Mouse (Mus musculus): ENCODE results near the gene 4430402I18Rik. TPM values are rescaled to one million over a fixed set of nuclear protein-coding genes. Genes with fewer than 3 reads are reported as not detected.

4430402I18Rik gene
- polyA plus RNA-seq, 1 experiment from 2014 or later: 1.2 TPM

- no peak overlapping the region for H3K4me3 ChIP-seq (ENCODE audit: low read length)
- no peak for ATAC-seq
- 73% methylated on average over 6 of the region's 6 CpGs for WGBS
Measured at GRCm38 (mm10) chr19:28864981-28865380, 102.6 kb downstream of the 4430402I18Rik start.

GRCm38 (mm10) chr19:28863626-28864025 is 104.0 kb downstream of the 4430402I18Rik start:
- H3K27ac ChIP-seq (ENCODE audit: low read length): no peak overlapping the region
- no peaks in the 10 kb centered on the region for H3K9me3 ChIP-seq (ENCODE audit: control insufficient read depth, low read length)
- 58% methylated on average over 10 of the region's 10 CpGs for WGBS
- no peak overlapping the region for H3K4me2 ChIP-seq (ENCODE audit: low read depth, low read length)
- no peaks in the 10 kb centered on the region for H3K27me3 ChIP-seq (replicated peaks; ENCODE audit: control insufficient read depth, insufficient read depth, low read length)
- H3K4me3 ChIP-seq (ENCODE audit: low read length): no peak overlapping the region
- H3K4me1 ChIP-seq (ENCODE audit: control insufficient read depth, insufficient read depth, low read length): no peaks in the 10 kb centered on the region
- ATAC-seq: no peak
- no peak overlapping the region for H3K9ac ChIP-seq (ENCODE audit: low read depth, low read length)
- no peaks in the 10 kb centered on the region for H3K36me3 ChIP-seq (ENCODE audit: control insufficient read depth, insufficient read depth, low read length)

More at GRCm38 (mm10) chr19:28864981-28865380, 102.6 kb downstream of the 4430402I18Rik start:
- Histone ChIP-seq H3K36me3 (ENCODE audit: control insufficient read depth, insufficient read depth, low read length) (no peaks in the 10 kb centered on the region), H3K4me2 (ENCODE audit: low read depth, low read length) (no peak overlapping the region), H3K4me1 (ENCODE audit: control insufficient read depth, insufficient read depth, low read length) (no peaks in the 10 kb centered on the region), H3K27ac (ENCODE audit: low read length) (no peak overlapping the region), H3K27me3 (replicated peaks; ENCODE audit: control insufficient read depth, insufficient read depth, low read length) (no peaks in the 10 kb centered on the region), H3K9me3 (ENCODE audit: control insufficient read depth, low read length) (no peaks in the 10 kb centered on the region), H3K9ac (ENCODE audit: low read depth, low read length) (no peak overlapping the region)

- Histone ChIP-seq H3K36me3 (ENCODE audit: control insufficient read depth, insufficient read depth, low read length) (no peaks in the 10 kb centered on the region), H3K27ac (ENCODE audit: low read length) (no peak overlapping the region), H3K9ac (ENCODE audit: low read depth, low read length) (no peak overlapping the region), H3K4me2 (ENCODE audit: low read depth, low read length) (no peak overlapping the region), H3K4me3 (ENCODE audit: low read length) (no peak overlapping the region), H3K9me3 (ENCODE audit: control insufficient read depth, low read length) (no peaks in the 10 kb centered on the region), H3K27me3 (replicated peaks; ENCODE audit: control insufficient read depth, insufficient read depth, low read length) (no peaks in the 10 kb centered on the region), H3K4me1 (ENCODE audit: control insufficient read depth, insufficient read depth, low read length) (no peaks in the 10 kb centered on the region)
- 82% methylated on average over 2 of the region's 2 CpGs for WGBS
- no peak for ATAC-seq
Measured at GRCm38 (mm10) chr19:28860246-28860645, 107.4 kb downstream of the 4430402I18Rik start.

GRCm38 (mm10) chr19:28854831-28855230 is 112.8 kb downstream of the 4430402I18Rik start:
- H3K9ac ChIP-seq (ENCODE audit: low read depth, low read length): no peak overlapping the region
- no peak for ATAC-seq

GRCm38 (mm10) chr19:28852001-28852400 is 115.6 kb downstream of the 4430402I18Rik start:
- WGBS: 89% methylated on average over 3 of the region's 3 CpGs
- Histone ChIP-seq H3K4me1 (ENCODE audit: control insufficient read depth, insufficient read depth, low read length) (no peaks in the 10 kb centered on the region), H3K4me3 (ENCODE audit: low read length) (no peak overlapping the region), H3K27ac (ENCODE audit: low read length) (no peak overlapping the region), H3K4me2 (ENCODE audit: low read depth, low read length) (no peak overlapping the region), H3K9me3 (ENCODE audit: control insufficient read depth, low read length) (no peaks in the 10 kb centered on the region), H3K9ac (ENCODE audit: low read depth, low read length) (no peak overlapping the region), H3K36me3 (ENCODE audit: control insufficient read depth, insufficient read depth, low read length) (no peaks in the 10 kb centered on the region), H3K27me3 (replicated peaks; ENCODE audit: control insufficient read depth, insufficient read depth, low read length) (no peaks in the 10 kb centered on the region)
- no peak for ATAC-seq

More at GRCm38 (mm10) chr19:28854831-28855230, 112.8 kb downstream of the 4430402I18Rik start:
- H3K4me3 ChIP-seq (ENCODE audit: low read length): no peak overlapping the region
- 80% methylated on average over 1 of the region's 1 CpGs for WGBS
- no peaks in the 10 kb centered on the region for H3K9me3 ChIP-seq (ENCODE audit: control insufficient read depth, low read length)
- no peaks in the 10 kb centered on the region for H3K36me3 ChIP-seq (ENCODE audit: control insufficient read depth, insufficient read depth, low read length)
- H3K4me2 ChIP-seq (ENCODE audit: low read depth, low read length): no peak overlapping the region
- no peaks in the 10 kb centered on the region for H3K4me1 ChIP-seq (ENCODE audit: control insufficient read depth, insufficient read depth, low read length)
- no peaks in the 10 kb centered on the region for H3K27me3 ChIP-seq (replicated peaks; ENCODE audit: control insufficient read depth, insufficient read depth, low read length)
- H3K27ac ChIP-seq (ENCODE audit: low read length): no peak overlapping the region

GRCm38 (mm10) chr19:28850510-28850909 is 117.1 kb downstream of the 4430402I18Rik start:
- Histone ChIP-seq H3K9me3 (ENCODE audit: control insufficient read depth, low read length) (no peaks in the 10 kb centered on the region), H3K27me3 (replicated peaks; ENCODE audit: control insufficient read depth, insufficient read depth, low read length) (no peaks in the 10 kb centered on the region), H3K4me3 (ENCODE audit: low read length) (no peak overlapping the region), H3K4me2 (ENCODE audit: low read depth, low read length) (no peak overlapping the region), H3K4me1 (ENCODE audit: control insufficient read depth, insufficient read depth, low read length) (no peaks in the 10 kb centered on the region), H3K9ac (ENCODE audit: low read depth, low read length) (no peak overlapping the region), H3K36me3 (ENCODE audit: control insufficient read depth, insufficient read depth, low read length) (no peaks in the 10 kb centered on the region), H3K27ac (ENCODE audit: low read length) (no peak overlapping the region)
- no peak for ATAC-seq
- WGBS: 77% methylated on average over 3 of the region's 3 CpGs

- WGBS: 52% methylated on average over 8 of the region's 8 CpGs
- ATAC-seq: no peak
Measured at GRCm38 (mm10) chr19:28844946-28845710, 122.5 kb downstream of the 4430402I18Rik start.

More at GRCm38 (mm10) chr19:28844946-28845710, 122.5 kb downstream of the 4430402I18Rik start:
- no peaks in the 10 kb centered on the region for H3K36me3 ChIP-seq (ENCODE audit: control insufficient read depth, insufficient read depth, low read length)
- H3K4me1 ChIP-seq (ENCODE audit: control insufficient read depth, insufficient read depth, low read length): no peaks in the 10 kb centered on the region
- H3K9ac ChIP-seq (ENCODE audit: low read depth, low read length): no peak overlapping the region
- no peak overlapping the region for H3K4me2 ChIP-seq (ENCODE audit: low read depth, low read length)
- no peaks in the 10 kb centered on the region for H3K9me3 ChIP-seq (ENCODE audit: control insufficient read depth, low read length)
- no peak overlapping the region for H3K27ac ChIP-seq (ENCODE audit: low read length)
- no peak overlapping the region for H3K4me3 ChIP-seq (ENCODE audit: low read length)
- H3K27me3 ChIP-seq (replicated peaks; ENCODE audit: control insufficient read depth, insufficient read depth, low read length): no peaks in the 10 kb centered on the region

Other genes starting within 250 kb of the 4430402I18Rik start
- gene Slc1a1, start 132.8 kb downstream of the 4430402I18Rik start, polyA plus RNA-seq (2015; fragmentation: Nextera tagmentation; extraction: Ambion mirVana): 0.88 and 1.3 TPM in 2 replicates
- 8.9 and 13.7 TPM in 2 replicates for gene Plpp6, start 3.8 kb downstream of the 4430402I18Rik start, polyA plus RNA-seq (2015; fragmentation: Nextera tagmentation; extraction: Ambion mirVana)
- 27.0 and 27.2 TPM in 2 replicates for gene Cdc37l1, start 22.6 kb upstream of the 4430402I18Rik start, polyA plus RNA-seq (2015; fragmentation: Nextera tagmentation; extraction: Ambion mirVana)
- gene Ak3, start 80.2 kb upstream of the 4430402I18Rik start, polyA plus RNA-seq (2015; fragmentation: Nextera tagmentation; extraction: Ambion mirVana): 104 and 115 TPM in 2 replicates
- gene Rcl1, start 133.6 kb upstream of the 4430402I18Rik start, polyA plus RNA-seq (2015; fragmentation: Nextera tagmentation; extraction: Ambion mirVana): 49.8 and 62.0 TPM in 2 replicates

All from intestine, embryonic 16.5 days (tissue).